Mouse (Mus musculus) frontal cortex, postnatal 36 days (tissue): ENCODE measurements around the gene Pla2g4d.
"Not testable (repeated sequence)": the region's sequence is repeated elsewhere in the genome, so short reads cannot be mapped to it uniquely, and the experiment has no call there.

Source experiments
- DNase-seq, 2 experiments: peaks; one replicate each; pipeline ENCODE4 v3.0.0; 2022; ENCODE audit warnings: low spot score in 2 of 2

Pla2g4d gene

GRCm38 (mm10) chr2:120261346-120261745 lies 27.7 kb downstream of the Pla2g4d start:
- no peak for DNase-seq

GRCm38 (mm10) chr2:120256259-120256658 lies 32.7 kb downstream of the Pla2g4d start:
- DNase-seq, result no peak

- no peak for DNase-seq
Measured at GRCm38 (mm10) chr2:120252644-120253043, 36.4 kb downstream of the Pla2g4d start.

- DNase-seq, result no peak
Measured at GRCm38 (mm10) chr2:120245421-120246016, 43.5 kb downstream of the Pla2g4d start.

- DNase-seq, result peak; percentile 45 to 66
Measured at GRCm38 (mm10) chr2:120244679-120245420, 44.1 kb downstream of the Pla2g4d start, which contains the start of gene Pla2g4e. Pla2g4e (minus strand) TSS chr2:120245335.

GRCm38 (mm10) chr2:120243995-120244394 lies 45.0 kb downstream of the Pla2g4d start:
- DNase-seq, result peak in 1 of 2 experiments; percentile 35

- DNase-seq, result peak in 1 of 2 experiments; percentile 29
Measured at GRCm38 (mm10) chr2:120242791-120243467, 46.1 kb downstream of the Pla2g4d start.

- not testable (repeated sequence) for DNase-seq
Measured at GRCm38 (mm10) chr2:120238733-120239132, 50.3 kb downstream of the Pla2g4d start.

- no peak for DNase-seq
Measured at GRCm38 (mm10) chr2:120237784-120238183, 51.2 kb downstream of the Pla2g4d start.

GRCm38 (mm10) chr2:120235947-120236640 lies 52.9 kb downstream of the Pla2g4d start:
- DNase-seq, result no peak

GRCm38 (mm10) chr2:120235381-120235780 lies 53.6 kb downstream of the Pla2g4d start:
- no peak for DNase-seq

- DNase-seq, result no peak
Measured at GRCm38 (mm10) chr2:120231642-120232041, 57.4 kb downstream of the Pla2g4d start.
